Mouse (Mus musculus) kidney, postnatal 14 days (tissue): ENCODE measurements at regions not wholly inside any gene's neighbourhood (a gene's known extent, or its start where the extent isn't known, plus 50 kb on each side); places are given as distances from the start of the nearest gene placed in this dataset.

Source experiments
- DNase-seq: peaks from one replicate; pipeline ENCODE4 v3.0.0; 2022; ENCODE audit warnings: mixed read lengths

- no peak for DNase-seq
Measured at GRCm38 (mm10) chr13:7306995-7307394, 658.4 kb upstream of the Pfkp start.

- no peak for DNase-seq
Measured at GRCm38 (mm10) chr13:7307396-7307795, 658.8 kb upstream of the Pfkp start.

GRCm38 (mm10) chr13:7313474-7313873, 664.9 kb upstream of the Pfkp start:
- DNase-seq, result peak; percentile 3

GRCm38 (mm10) chr13:7330151-7330550, 681.6 kb upstream of the Pfkp start:
- DNase-seq, result no peak

- DNase-seq, result peak; percentile 13
Measured at GRCm38 (mm10) chr13:7345760-7346159, 697.2 kb upstream of the Pfkp start.

- no peak for DNase-seq
Measured at GRCm38 (mm10) chr13:7348431-7348830, 699.9 kb upstream of the Pfkp start.

- DNase-seq, result no peak
Measured at GRCm38 (mm10) chr13:7353011-7353410, 704.4 kb upstream of the Pfkp start.

- no peak for DNase-seq
Measured at GRCm38 (mm10) chr13:7357071-7357470, 708.5 kb upstream of the Pfkp start.

GRCm38 (mm10) chr13:7373559-7373958, 725.0 kb upstream of the Pfkp start:
- DNase-seq, result no peak

GRCm38 (mm10) chr13:7374993-7375627, 726.5 kb upstream of the Pfkp start:
- no peak for DNase-seq

GRCm38 (mm10) chr13:7414342-7415287, 766.0 kb upstream of the Pfkp start:
- DNase-seq, result no peak

- DNase-seq, result no peak
Measured at GRCm38 (mm10) chr13:7427750-7428149, 774.9 kb upstream of the Adarb2 start.

GRCm38 (mm10) chr13:7429271-7429670, 773.4 kb upstream of the Adarb2 start:
- DNase-seq, result no peak

- DNase-seq, result no peak
Measured at GRCm38 (mm10) chr13:7451434-7452002, 751.1 kb upstream of the Adarb2 start.

GRCm38 (mm10) chr13:7475661-7476060, 727.0 kb upstream of the Adarb2 start:
- DNase-seq, result no peak

- no peak for DNase-seq
Measured at GRCm38 (mm10) chr13:7518090-7518489, 684.6 kb upstream of the Adarb2 start.

GRCm38 (mm10) chr13:7524436-7524835, 678.2 kb upstream of the Adarb2 start:
- DNase-seq, result no peak

GRCm38 (mm10) chr13:7538856-7539255, 663.8 kb upstream of the Adarb2 start:
- no peak for DNase-seq

GRCm38 (mm10) chr13:7584022-7584421, 618.6 kb upstream of the Adarb2 start:
- no peak for DNase-seq
